Mouse (Mus musculus) forebrain, embryonic 11.5 days (tissue): ENCODE results near the gene Ttll10. TPM values are rescaled to one million over a fixed set of nuclear protein-coding genes. Genes with fewer than 3 reads are reported as not detected.

ENCODE experiments used
- ATAC-seq: fragments of 200-750 bp; cut with Nextera tagmentation; replicated peaks from 2 replicates; pipeline ENCODE4 v1.8.0; 2017; ENCODE audit warnings: moderate TSS enrichment; ENCODE audit not compliant: low FRiP score
- DNase-seq: peaks from one replicate; pipeline ENCODE4 v3.0.0-alpha.2; 2017; ENCODE audit warnings: low spot score
- H3K27ac ChIP-seq: fragments of 300-500 bp; sonication (generic); 2 replicates; pipeline ENCODE4 v1.5.1; 2014; ENCODE audit warnings: low read depth, low read length
- H3K27me3 ChIP-seq: fragments of 300-500 bp; sonication (generic); 2 replicates; pipeline ENCODE4 v1.6.1; 2014; ENCODE audit warnings: mild to moderate bottlenecking, low read length, mixed read lengths; ENCODE audit not compliant: control insufficient read depth, insufficient read depth
- H3K36me3 ChIP-seq: fragments of 300-500 bp; sonication (generic); 2 replicates; pipeline ENCODE4 v1.6.1; 2014; ENCODE audit warnings: mild to moderate bottlenecking, low read length, moderate library complexity, mixed read lengths; ENCODE audit not compliant: control insufficient read depth, insufficient read depth
- H3K4me1 ChIP-seq: fragments of 300-500 bp; sonication (generic); replicated peaks from 2 replicates; pipeline ENCODE4 v1.6.1; 2014; ENCODE audit warnings: low read length, mixed read lengths; ENCODE audit not compliant: control insufficient read depth, insufficient read depth
- H3K4me2 ChIP-seq: fragments of 300-500 bp; sonication (generic); 2 replicates; pipeline ENCODE4 v1.6.1; 2014; ENCODE audit warnings: low read depth, mild to moderate bottlenecking, low read length, moderate library complexity, mixed read lengths; ENCODE audit not compliant: severe bottlenecking
- H3K4me3 ChIP-seq: fragments of 300-500 bp; sonication (generic); 2 replicates; pipeline ENCODE4 v1.5.1; 2014; ENCODE audit warnings: low read depth, low read length
- H3K9ac ChIP-seq: fragments of 300-500 bp; sonication (generic); 2 replicates; pipeline ENCODE4 v1.6.1; 2014; ENCODE audit warnings: low read length
- H3K9me3 ChIP-seq: fragments of 300-500 bp; sonication (generic); 2 replicates; pipeline ENCODE4 v1.6.1; 2016; ENCODE audit warnings: low read length, mixed read lengths; ENCODE audit not compliant: control insufficient read depth
- WGBS: fragments of 180-500 bp; shearing (Covaris S2); extraction: QIAGEN DNeasy Blood & Tissue Kit; methylation state at CpG from one replicate; pipeline ENCODE4 v1.1.7; 2014; 5-methylcytosine and 5-hydroxymethylcytosine counted together
- polyA plus RNA-seq: library from polyadenylated mRNA; unstranded; fragments of >200 nt; fragmentation: Nextera tagmentation; extraction: Ambion mirVana; gene quantifications from 2 replicates; pipeline ENCODE4 v1.2.1, GENCODE M21; 2014

Gene Ttll10
- 0.23 and 0.33 TPM in 2 replicates for polyA plus RNA-seq

DNA sequence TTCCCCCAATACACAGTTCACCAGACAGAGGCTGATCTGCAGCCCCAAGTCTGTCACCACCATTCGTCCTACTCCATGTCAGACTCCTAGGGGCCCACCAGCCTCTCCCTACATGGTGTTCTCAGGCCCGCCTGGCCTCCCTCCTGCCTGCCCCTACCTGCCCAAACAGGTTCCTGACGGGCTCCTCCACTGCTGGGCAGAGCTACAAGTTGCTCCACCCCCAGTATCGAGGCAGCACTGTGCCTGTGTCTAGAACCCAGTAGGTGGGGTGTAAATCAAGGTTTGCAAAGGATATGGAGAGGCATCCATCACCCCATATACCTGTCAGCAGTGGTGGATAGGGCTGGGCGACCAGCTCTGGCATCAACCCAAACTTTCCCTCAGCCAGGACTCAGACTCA is at the start of gene Ttll10:
Ttll10 (minus strand) TSS at position 154 of the 400 bp plus-strand sequence.
- H3K27ac ChIP-seq: no peak within 1 kb of the TSS
- ATAC-seq (no peak), DNase-seq (no peak)
- H3K4me3 ChIP-seq: no peak within 1 kb of the TSS
- no peaks in the 10 kb centered on the region for H3K36me3 ChIP-seq
- H3K9me3 ChIP-seq: no peaks in the 10 kb centered on the region
- no peaks in the 10 kb centered on the region for H3K27me3 ChIP-seq
- no peak within 1 kb of the TSS for H3K9ac ChIP-seq
- no peak within 1 kb of the TSS for H3K4me2 ChIP-seq
- 48% methylated on average over 5 of the region's 5 CpGs for WGBS
- peaks cover 3% of the 10 kb centered on the region for H3K4me1 ChIP-seq

DNA sequence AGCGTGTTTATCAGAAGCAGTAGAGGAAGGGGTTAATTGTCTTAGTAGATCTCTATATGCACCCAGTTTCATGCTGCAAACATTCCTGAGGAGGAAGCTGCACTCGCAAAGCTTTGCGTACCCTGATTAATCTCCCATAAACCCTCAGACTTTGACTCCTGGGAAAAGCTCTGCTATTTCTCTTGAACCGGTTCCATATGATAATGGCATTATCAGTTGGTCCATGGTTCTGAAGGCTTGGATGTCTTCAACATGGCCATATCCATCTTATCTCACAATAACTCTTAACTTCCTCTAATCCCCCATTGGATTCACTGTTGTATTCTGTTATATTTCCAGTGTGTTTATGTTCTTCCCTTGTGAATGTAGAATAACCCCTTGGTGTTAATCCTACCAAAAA is 44.1 kb upstream of the Ttll10 start:
- H3K9ac ChIP-seq: no peak overlapping the region
- 88% methylated on average over 4 of the region's 4 CpGs for WGBS
- no peaks in the 10 kb centered on the region for H3K27me3 ChIP-seq
- ATAC-seq: no peak
- H3K36me3 ChIP-seq: no peaks in the 10 kb centered on the region
- no peak overlapping the region for H3K4me3 ChIP-seq
- H3K27ac ChIP-seq: no peak overlapping the region
- H3K4me2 ChIP-seq: no peak overlapping the region
- no peak for DNase-seq
- no peaks in the 10 kb centered on the region for H3K9me3 ChIP-seq
- no peaks in the 10 kb centered on the region for H3K4me1 ChIP-seq

GRCm38 (mm10) chr4:156101481-156101903 is 42.3 kb upstream of the Ttll10 start:
- H3K9ac ChIP-seq: no peak overlapping the region

GRCm38 (mm10) chr4:156100501-156100900 is 41.3 kb upstream of the Ttll10 start:
- Histone ChIP-seq H3K4me2 (no peak overlapping the region), H3K4me3 (no peak overlapping the region), H3K27me3 (no peaks in the 10 kb centered on the region), H3K27ac (no peak overlapping the region), H3K9me3 (no peaks in the 10 kb centered on the region), H3K9ac (no peak overlapping the region), H3K4me1 (no peaks in the 10 kb centered on the region), H3K36me3 (no peaks in the 10 kb centered on the region)
- WGBS: 91% methylated on average over 5 of the region's 5 CpGs
- DNase-seq (no peak), ATAC-seq (no peak)

More at GRCm38 (mm10) chr4:156101481-156101903, 42.3 kb upstream of the Ttll10 start:
- no peak overlapping the region for H3K4me2 ChIP-seq
- H3K4me1 ChIP-seq: no peaks in the 10 kb centered on the region
- no peak for DNase-seq
- H3K27me3 ChIP-seq: no peaks in the 10 kb centered on the region
- no peaks in the 10 kb centered on the region for H3K36me3 ChIP-seq
- no peak overlapping the region for H3K27ac ChIP-seq
- H3K4me3 ChIP-seq: no peak overlapping the region
- no peak for ATAC-seq
- 48% methylated on average over 3 of the region's 3 CpGs for WGBS
- no peaks in the 10 kb centered on the region for H3K9me3 ChIP-seq

GRCm38 (mm10) chr4:156099427-156099826 is 40.2 kb upstream of the Ttll10 start:
- H3K9ac ChIP-seq: no peak overlapping the region
- H3K27me3 ChIP-seq: no peaks in the 10 kb centered on the region
- no peak overlapping the region for H3K4me2 ChIP-seq
- 73% methylated on average over 6 of the region's 6 CpGs for WGBS
- H3K36me3 ChIP-seq: no peaks in the 10 kb centered on the region
- H3K9me3 ChIP-seq: no peaks in the 10 kb centered on the region
- no peak overlapping the region for H3K27ac ChIP-seq
- ATAC-seq: no peak
- DNase-seq: no peak
- no peaks in the 10 kb centered on the region for H3K4me1 ChIP-seq
- no peak overlapping the region for H3K4me3 ChIP-seq

GRCm38 (mm10) chr4:156097770-156098366 is 38.7 kb upstream of the Ttll10 start:
- ATAC-seq: no peak; the same call in 1 of the 2 replicates
- 49% methylated on average over 9 of the region's 9 CpGs for WGBS

GRCm38 (mm10) chr4:156096191-156096590 is 37.0 kb upstream of the Ttll10 start:
- ATAC-seq (no peak), DNase-seq (no peak)
- Histone ChIP-seq H3K36me3 (no peaks in the 10 kb centered on the region), H3K9ac (no peak overlapping the region), H3K27me3 (no peaks in the 10 kb centered on the region), H3K27ac (no peak overlapping the region), H3K4me2 (no peak overlapping the region), H3K9me3 (no peaks in the 10 kb centered on the region), H3K4me1 (no peaks in the 10 kb centered on the region), H3K4me3 (no peak overlapping the region)
- 89% methylated on average over 1 of the region's 1 CpGs for WGBS

More at GRCm38 (mm10) chr4:156097770-156098366, 38.7 kb upstream of the Ttll10 start:
- Histone ChIP-seq H3K4me2 (no peak overlapping the region), H3K4me3 (no peak overlapping the region), H3K9ac (no peak overlapping the region), H3K9me3 (no peaks in the 10 kb centered on the region), H3K4me1 (no peaks in the 10 kb centered on the region), H3K36me3 (no peaks in the 10 kb centered on the region), H3K27ac (no peak overlapping the region), H3K27me3 (no peaks in the 10 kb centered on the region)
- no peak for DNase-seq

- no peak overlapping the region for H3K4me2 ChIP-seq
- DNase-seq (no peak), ATAC-seq (no peak)
- H3K27ac ChIP-seq: no peak overlapping the region
- no peaks in the 10 kb centered on the region for H3K36me3 ChIP-seq
- H3K4me1 ChIP-seq: no peaks in the 10 kb centered on the region
- WGBS: 84% methylated on average over 5 of the region's 5 CpGs
- H3K9me3 ChIP-seq: no peaks in the 10 kb centered on the region
- H3K27me3 ChIP-seq: no peaks in the 10 kb centered on the region
- no peak overlapping the region for H3K4me3 ChIP-seq
- H3K9ac ChIP-seq: no peak overlapping the region
Measured at GRCm38 (mm10) chr4:156093758-156094157, 34.5 kb upstream of the Ttll10 start.

- no peak overlapping the region for H3K4me3 ChIP-seq
- no peaks in the 10 kb centered on the region for H3K36me3 ChIP-seq
- H3K4me1 ChIP-seq: no peaks in the 10 kb centered on the region
- DNase-seq (no peak), ATAC-seq (no peak)
- H3K9ac ChIP-seq: no peak overlapping the region
- WGBS: 86% methylated on average over 1 of the region's 1 CpGs
- H3K27ac ChIP-seq: no peak overlapping the region
- no peaks in the 10 kb centered on the region for H3K9me3 ChIP-seq
- no peaks in the 10 kb centered on the region for H3K27me3 ChIP-seq
- no peak overlapping the region for H3K4me2 ChIP-seq
Measured at GRCm38 (mm10) chr4:156092765-156093164, 33.6 kb upstream of the Ttll10 start.
